Mouse (Mus musculus) midbrain, embryonic 15.5 days (tissue): ENCODE measurements at regions not wholly inside any gene's neighbourhood (a gene's known extent, or its start where the extent isn't known, plus 50 kb on each side); places are given as distances from the start of the nearest gene placed in this dataset.

Source experiments
- ATAC-seq: fragments of 200-750 bp; cut with Nextera tagmentation; replicated peaks from 2 replicates; pipeline ENCODE4 v1.8.0; 2017; ENCODE audit warnings: moderate TSS enrichment
- H3K27ac ChIP-seq: fragments of 300-500 bp; sonication (generic); 2 replicates; pipeline ENCODE4 v1.5.1; 2015; ENCODE audit warnings: mild to moderate bottlenecking, inconsistent platforms
- H3K27me3 ChIP-seq: fragments of 300-500 bp; sonication (generic); replicated peaks from 2 replicates; pipeline ENCODE4 v1.6.1; 2015; ENCODE audit warnings: inconsistent platforms
- H3K36me3 ChIP-seq: fragments of 300-500 bp; sonication (generic); replicated peaks from 2 replicates; pipeline ENCODE4 v1.6.1; 2015; ENCODE audit warnings: inconsistent platforms
- H3K4me1 ChIP-seq: fragments of 300-500 bp; sonication (generic); 2 replicates; pipeline ENCODE4 v1.6.1; 2015; ENCODE audit warnings: inconsistent platforms
- H3K4me2 ChIP-seq: fragments of 300-500 bp; sonication (generic); 2 replicates; pipeline ENCODE4 v1.6.1; 2015; ENCODE audit warnings: inconsistent platforms, mild to moderate bottlenecking, moderate library complexity
- H3K4me3 ChIP-seq: fragments of 300-500 bp; sonication (generic); 2 replicates; pipeline ENCODE4 v1.5.1; 2015; ENCODE audit warnings: mild to moderate bottlenecking, inconsistent platforms
- H3K9ac ChIP-seq: fragments of 300-500 bp; sonication (generic); 2 replicates; pipeline ENCODE4 v1.6.1; 2015; ENCODE audit warnings: mild to moderate bottlenecking, inconsistent platforms
- H3K9me3 ChIP-seq: fragments of 300-500 bp; sonication (generic); 2 replicates; pipeline ENCODE4 v1.6.1; 2016; ENCODE audit warnings: inconsistent platforms
- WGBS: fragments of 180-500 bp; shearing (Covaris S2); methylation state at CpG from one replicate; pipeline ENCODE4 v1.1.7; 2015; ENCODE audit warnings: mixed read lengths; 5-methylcytosine and 5-hydroxymethylcytosine counted together

DNA sequence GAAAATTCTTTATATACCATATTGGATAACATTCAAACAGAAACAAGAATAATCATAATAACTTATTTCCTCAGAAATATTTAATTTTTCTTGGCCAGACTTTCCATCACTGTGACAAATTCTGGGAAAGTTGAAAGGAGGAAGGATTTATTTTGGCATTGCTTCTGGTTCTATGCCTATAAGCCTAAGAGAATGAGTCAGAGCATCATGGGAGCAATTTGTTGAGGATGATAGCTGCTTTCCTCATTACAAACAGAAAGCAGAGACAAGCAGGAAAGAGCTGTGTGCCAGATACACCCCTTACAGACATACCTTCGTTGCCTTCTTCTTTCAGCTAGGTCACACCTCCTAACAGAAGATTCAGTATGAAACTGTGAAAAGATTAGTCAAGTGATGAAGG is 115.3 kb downstream of the Rgs21 start:
- H3K4me1 ChIP-seq: no peaks in the 10 kb centered on the region
- ATAC-seq: no peak
- H3K36me3 ChIP-seq: no peaks in the 10 kb centered on the region
- H3K4me2 ChIP-seq: no peak overlapping the region
- 76% methylated on average over 1 of the region's 1 CpGs for WGBS
- no peaks in the 10 kb centered on the region for H3K27me3 ChIP-seq
- H3K9ac ChIP-seq: no peak overlapping the region
- no peaks in the 10 kb centered on the region for H3K9me3 ChIP-seq
- H3K27ac ChIP-seq: no peak overlapping the region
- no peak overlapping the region for H3K4me3 ChIP-seq

DNA sequence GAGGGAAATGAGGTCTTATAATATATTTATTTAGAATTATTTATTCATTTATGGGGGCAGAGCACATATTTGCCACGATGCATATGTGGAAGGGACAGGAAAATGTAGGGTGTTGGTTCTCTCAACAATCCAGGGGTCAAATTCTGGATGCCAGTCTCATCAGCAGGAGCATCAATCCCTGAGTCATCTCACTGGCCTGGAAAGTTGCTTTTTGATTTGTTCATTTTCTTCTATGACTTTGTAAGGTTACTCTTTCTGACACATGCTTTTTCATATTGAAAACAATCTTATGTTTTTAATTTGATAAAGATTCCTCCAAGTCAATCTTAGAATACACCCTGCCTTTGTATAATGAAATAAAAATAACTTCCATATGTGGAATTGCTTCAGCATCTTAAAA is 115.7 kb downstream of the Rgs21 start:
- no peak overlapping the region for H3K9ac ChIP-seq
- H3K27ac ChIP-seq: no peak overlapping the region
- H3K4me1 ChIP-seq: no peaks in the 10 kb centered on the region
- H3K27me3 ChIP-seq: no peaks in the 10 kb centered on the region
- H3K4me3 ChIP-seq: no peak overlapping the region
- H3K36me3 ChIP-seq: no peaks in the 10 kb centered on the region
- no peaks in the 10 kb centered on the region for H3K9me3 ChIP-seq
- no peak for ATAC-seq
- WGBS: 64% methylated on average over 1 of the region's 1 CpGs
- no peak overlapping the region for H3K4me2 ChIP-seq

DNA sequence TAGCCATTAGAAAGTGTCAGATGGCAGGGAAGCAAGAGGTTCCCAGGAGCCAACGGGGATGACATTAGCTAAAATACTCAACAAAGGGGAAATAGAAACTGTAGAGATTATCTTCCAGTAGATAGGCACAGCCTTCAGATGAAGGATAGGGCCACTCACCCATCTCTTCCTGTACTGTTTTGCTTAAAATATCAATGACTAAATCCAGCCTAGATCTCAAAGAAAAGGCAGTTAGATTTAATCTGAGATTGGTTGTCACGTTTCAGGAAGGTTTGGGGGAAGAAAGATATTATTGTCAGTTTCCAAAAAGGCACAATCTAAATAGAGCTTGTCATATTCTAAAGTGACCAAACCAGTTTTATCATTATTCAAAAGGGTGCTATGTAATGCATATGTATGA is 130.8 kb downstream of the Rgs21 start:
- ATAC-seq: no peak
- no peaks in the 10 kb centered on the region for H3K36me3 ChIP-seq
- H3K4me1 ChIP-seq: no peaks in the 10 kb centered on the region
- no peak overlapping the region for H3K27ac ChIP-seq
- H3K27me3 ChIP-seq: no peaks in the 10 kb centered on the region
- H3K4me3 ChIP-seq: no peak overlapping the region
- H3K9me3 ChIP-seq: no peaks in the 10 kb centered on the region
- H3K9ac ChIP-seq: no peak overlapping the region
- H3K4me2 ChIP-seq: no peak overlapping the region
- WGBS: 82% methylated on average over 2 of the region's 2 CpGs

DNA sequence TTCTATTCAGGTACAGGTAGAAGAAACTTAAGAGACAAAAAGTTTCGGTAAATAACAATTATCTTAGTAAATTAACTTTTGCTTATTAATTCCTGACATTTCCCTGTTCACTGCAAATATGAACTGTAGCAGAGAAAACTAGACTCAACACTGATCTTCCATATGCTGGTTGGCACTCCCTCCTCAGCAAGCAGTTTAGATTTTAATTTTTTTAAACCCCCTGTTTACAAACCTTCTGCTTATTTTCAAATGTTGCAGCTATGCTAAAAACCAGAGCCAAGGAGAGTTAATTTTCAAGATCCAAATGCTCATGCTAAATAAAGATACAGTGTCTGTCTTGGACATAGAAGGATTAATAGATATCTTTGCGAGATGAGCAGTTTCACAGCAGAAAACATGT is 134.7 kb downstream of the Rgs21 start:
- H3K9ac ChIP-seq: no peak overlapping the region

DNA sequence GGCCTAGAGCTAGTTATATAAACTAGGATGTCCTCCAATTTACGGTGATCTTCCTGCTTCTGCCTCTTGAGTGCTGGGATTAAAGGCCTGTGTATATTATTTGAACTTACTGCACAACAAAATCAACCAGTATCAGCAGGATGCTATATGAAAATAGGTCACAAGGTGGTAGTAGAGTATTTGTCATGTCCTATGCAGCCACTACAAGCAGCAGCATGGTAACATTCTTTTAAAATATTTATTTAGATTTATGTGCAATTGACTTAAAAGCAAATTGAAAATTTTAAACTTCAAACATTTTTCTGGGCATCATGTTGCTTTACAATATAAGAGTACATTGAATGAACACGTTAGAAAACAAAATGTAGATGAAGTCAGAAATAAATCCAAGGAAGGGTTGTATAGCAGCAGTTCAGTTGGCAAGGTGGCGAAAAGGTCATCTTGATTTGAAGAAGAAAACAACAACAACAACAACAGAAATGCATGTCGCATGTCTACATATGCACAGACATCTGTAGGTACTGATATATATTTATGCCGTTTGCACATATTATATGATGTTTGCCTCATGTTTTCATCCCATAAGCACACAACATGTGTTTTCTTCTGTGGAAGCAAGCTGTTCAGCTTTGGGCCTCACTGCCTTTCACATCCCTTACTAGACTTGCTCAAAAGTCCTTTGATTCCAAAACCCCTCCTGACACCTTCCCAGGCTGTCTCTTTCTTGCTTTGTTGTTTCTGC is 135.8 kb downstream of the Rgs21 start:
- WGBS: 82% methylated on average over 5 of the region's 5 CpGs
- H3K4me3 ChIP-seq: no peak overlapping the region
- H3K36me3 ChIP-seq: no peaks in the 10 kb centered on the region
- H3K27ac ChIP-seq: no peak overlapping the region
- no peak overlapping the region for H3K4me2 ChIP-seq
- no peaks in the 10 kb centered on the region for H3K27me3 ChIP-seq
- no peaks in the 10 kb centered on the region for H3K9me3 ChIP-seq
- no peaks in the 10 kb centered on the region for H3K4me1 ChIP-seq
- peak; percentile 86 for ATAC-seq
- no peak overlapping the region for H3K9ac ChIP-seq

More for the DNA sequence above, 134.7 kb downstream of the Rgs21 start:
- ATAC-seq: no peak
- H3K4me1 ChIP-seq: no peaks in the 10 kb centered on the region
- no peaks in the 10 kb centered on the region for H3K9me3 ChIP-seq
- no peak overlapping the region for H3K4me2 ChIP-seq
- 96% methylated on average over 2 of the region's 2 CpGs for WGBS
- H3K4me3 ChIP-seq: no peak overlapping the region
- no peaks in the 10 kb centered on the region for H3K27me3 ChIP-seq
- no peaks in the 10 kb centered on the region for H3K36me3 ChIP-seq
- H3K27ac ChIP-seq: no peak overlapping the region

DNA sequence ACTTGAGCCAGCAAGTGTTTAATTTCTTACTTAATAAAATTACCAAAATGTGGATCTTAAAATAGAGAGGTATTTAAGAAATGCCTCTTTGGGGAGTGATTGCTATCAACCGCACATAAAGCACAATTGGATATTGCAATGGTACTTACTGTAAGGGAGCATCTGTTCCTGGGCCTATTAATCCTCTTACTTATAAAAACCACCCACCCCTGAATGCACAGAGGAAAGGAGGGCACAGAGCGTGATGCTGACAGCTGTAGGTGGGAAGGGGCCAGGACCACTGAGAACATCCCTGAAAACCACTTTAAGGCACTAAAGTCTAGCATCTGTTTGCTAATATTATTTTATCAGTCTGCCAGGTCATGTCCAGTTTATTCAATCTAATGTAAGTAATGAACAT is 146.1 kb downstream of the Rgs21 start:
- H3K27ac ChIP-seq: no peak overlapping the region
- H3K9ac ChIP-seq: no peak overlapping the region
- no peaks in the 10 kb centered on the region for H3K9me3 ChIP-seq
- ATAC-seq: no peak
- no peaks in the 10 kb centered on the region for H3K36me3 ChIP-seq
- no peak overlapping the region for H3K4me2 ChIP-seq
- H3K4me1 ChIP-seq: no peaks in the 10 kb centered on the region
- no peak overlapping the region for H3K4me3 ChIP-seq
- 73% methylated on average over 2 of the region's 2 CpGs for WGBS
- H3K27me3 ChIP-seq: no peaks in the 10 kb centered on the region

DNA sequence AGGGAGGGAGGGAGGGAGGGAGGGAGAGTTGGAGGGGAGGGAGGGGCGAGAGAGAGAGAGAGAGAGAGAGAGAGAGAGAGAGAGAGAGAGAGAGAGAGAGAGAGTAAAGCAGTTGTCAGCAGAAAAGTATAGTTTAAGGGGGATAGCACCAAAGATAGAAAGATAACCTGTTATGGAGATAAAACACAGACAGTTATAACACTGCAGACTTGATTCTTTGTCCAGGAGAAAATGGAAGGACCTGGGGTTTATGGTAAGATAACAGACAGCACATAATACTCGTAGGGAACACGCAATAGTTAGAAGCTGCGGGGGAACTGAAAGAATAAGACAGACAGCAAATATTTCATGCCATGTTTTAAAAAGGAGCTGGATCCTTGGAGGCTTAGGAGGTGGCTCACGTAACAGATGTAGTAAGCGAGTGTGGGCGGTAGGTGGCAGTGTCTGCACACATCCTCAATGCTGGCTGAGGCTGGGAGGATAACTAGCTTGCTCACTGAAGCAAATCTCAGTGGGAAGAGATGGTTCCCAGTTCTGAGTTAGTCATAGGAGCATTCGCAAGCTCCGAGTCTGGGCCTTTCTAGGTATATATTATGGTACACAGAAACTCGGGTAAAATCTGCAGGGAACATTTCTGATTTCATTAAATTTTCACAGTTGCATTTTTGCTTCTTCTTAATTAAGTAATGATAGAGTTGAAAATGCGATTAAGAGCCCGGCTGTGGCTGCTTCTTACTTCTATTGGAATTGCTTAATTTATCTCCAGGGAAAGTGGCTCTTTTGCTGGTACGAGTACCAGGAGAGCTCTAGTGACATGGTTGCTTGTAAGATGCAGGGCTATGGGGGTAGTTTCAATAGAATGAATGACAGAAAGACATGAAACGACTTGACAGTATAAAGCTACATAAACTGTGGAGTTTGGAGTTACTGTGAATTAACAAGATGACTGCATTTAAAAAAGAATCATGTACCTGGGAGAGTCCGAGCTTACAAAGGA is 157.6 kb upstream of the Rgs1 start:
- WGBS: 25% methylated on average over 15 of the region's 15 CpGs
- Histone ChIP-seq H3K4me2 (0 out of 2 replicates have a peak overlapping the region, but pooled peaks have one; percentile 8), H3K9ac (no peak overlapping the region), H3K4me1 (no peaks in the 10 kb centered on the region), H3K27ac (no peak overlapping the region), H3K4me3 (no peak overlapping the region), H3K9me3 (no peaks in the 10 kb centered on the region), H3K36me3 (no peaks in the 10 kb centered on the region), H3K27me3 (no peaks in the 10 kb centered on the region)
- peak; percentile 95 for ATAC-seq

DNA sequence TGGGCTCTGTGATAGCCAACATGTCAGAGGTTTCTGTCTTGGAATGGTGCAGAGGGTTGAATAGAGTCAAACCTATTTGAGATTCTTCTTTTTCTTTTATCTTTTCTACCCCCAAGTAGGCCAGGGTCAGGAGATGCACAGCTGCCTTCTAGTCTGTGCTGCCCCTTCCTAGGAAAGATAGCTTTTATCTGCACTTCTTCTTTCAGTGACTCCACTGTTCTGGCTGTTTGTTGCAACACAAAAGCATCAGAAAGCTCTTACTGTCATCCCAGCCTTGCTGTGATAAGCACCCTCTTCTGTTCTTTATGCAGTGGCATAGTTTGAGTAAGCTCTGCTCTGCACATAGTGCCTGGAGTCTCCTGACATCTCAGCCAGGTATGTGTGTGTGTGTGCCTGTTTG is 156.7 kb upstream of the Rgs1 start:
- Histone ChIP-seq H3K4me1 (no peaks in the 10 kb centered on the region), H3K27me3 (no peaks in the 10 kb centered on the region), H3K9me3 (no peaks in the 10 kb centered on the region), H3K36me3 (no peaks in the 10 kb centered on the region), H3K9ac (no peak overlapping the region), H3K4me2 (no peak overlapping the region), H3K4me3 (no peak overlapping the region), H3K27ac (no peak overlapping the region)
- ATAC-seq: 0 out of 2 replicates have a peak, but pooled peaks have one; percentile 52

DNA sequence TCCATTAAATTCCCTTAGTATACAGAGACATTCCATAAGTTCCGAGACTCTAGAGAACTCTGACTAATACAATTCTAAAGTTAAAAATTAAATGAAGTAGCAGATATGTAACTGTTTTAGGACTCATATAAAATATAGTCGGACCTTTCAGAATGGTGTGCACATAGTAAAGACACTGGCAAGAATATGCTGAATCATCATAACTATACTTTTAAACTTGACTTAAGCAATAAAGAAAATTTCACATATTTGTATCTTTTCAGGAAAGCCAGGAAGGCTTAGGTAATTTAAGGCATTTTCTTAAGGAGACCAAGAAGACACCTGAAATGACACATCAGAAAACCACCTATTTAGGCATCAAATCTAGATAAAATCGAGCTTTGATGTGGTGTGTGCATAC is 156.0 kb upstream of the Rgs1 start:
- Histone ChIP-seq H3K27me3 (no peaks in the 10 kb centered on the region), H3K9ac (no peak overlapping the region), H3K4me3 (no peak overlapping the region), H3K9me3 (no peaks in the 10 kb centered on the region), H3K4me2 (no peak overlapping the region), H3K4me1 (no peaks in the 10 kb centered on the region), H3K27ac (no peak overlapping the region), H3K36me3 (no peaks in the 10 kb centered on the region)
- 75% methylated on average over 3 of the region's 3 CpGs for WGBS
- no peak for ATAC-seq

DNA sequence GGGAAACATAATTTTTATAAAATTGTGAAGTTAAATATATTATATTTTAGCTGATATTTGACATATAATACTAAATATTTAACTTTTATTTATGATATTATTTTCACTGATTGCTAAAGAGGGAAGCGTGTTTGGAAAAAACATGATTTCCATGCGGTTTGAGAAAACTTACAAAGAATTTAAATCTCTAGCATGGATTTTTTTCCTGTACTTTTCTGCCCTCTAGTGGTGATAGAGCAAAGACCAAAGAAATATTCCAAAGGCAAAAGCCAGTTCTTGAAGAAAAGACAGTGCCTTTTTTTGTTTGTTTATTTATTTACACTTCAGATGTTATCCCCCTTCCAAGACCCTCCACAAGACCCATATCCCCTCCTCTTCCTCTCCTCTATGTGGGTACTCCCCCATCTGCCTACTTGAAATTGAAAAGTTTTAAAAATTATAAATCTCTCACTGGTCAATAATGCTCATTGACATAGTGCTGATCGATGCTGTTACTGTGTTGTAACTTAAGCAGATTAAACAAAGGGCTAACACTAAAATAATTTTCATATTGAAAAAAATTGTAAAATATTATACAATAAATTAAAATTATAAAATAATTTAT is 131.1 kb upstream of the Rgs1 start:
- no peak overlapping the region for H3K27ac ChIP-seq
- peak; percentile 39; the same call in 1 of the 2 replicates for ATAC-seq
- no peaks in the 10 kb centered on the region for H3K27me3 ChIP-seq
- no peak overlapping the region for H3K4me3 ChIP-seq
- no peaks in the 10 kb centered on the region for H3K9me3 ChIP-seq
- no peak overlapping the region for H3K4me2 ChIP-seq
- 39% methylated on average over 3 of the region's 3 CpGs for WGBS
- no peaks in the 10 kb centered on the region for H3K4me1 ChIP-seq
- H3K9ac ChIP-seq: no peak overlapping the region
- H3K36me3 ChIP-seq: no peaks in the 10 kb centered on the region

DNA sequence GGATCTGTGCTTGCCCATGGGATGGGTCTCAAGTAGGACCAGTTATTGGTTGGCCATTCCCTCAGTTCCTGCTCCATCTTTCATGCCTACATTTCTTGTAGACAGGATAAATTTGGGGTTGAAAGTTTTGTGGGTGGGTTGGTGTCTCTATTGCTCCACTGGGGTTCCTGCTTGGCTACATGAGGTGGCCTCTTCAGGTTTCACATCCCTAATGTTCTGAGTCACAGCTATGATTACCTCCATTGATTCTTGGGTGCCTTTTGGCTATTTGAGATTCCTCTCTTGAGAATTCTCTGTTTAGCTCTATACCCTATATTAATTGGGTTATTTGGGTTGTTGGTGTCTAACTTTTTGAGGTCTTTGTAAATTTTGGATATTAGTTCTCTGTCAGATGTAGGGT is 125.1 kb upstream of the Rgs1 start:
- Histone ChIP-seq H3K27ac (no peak overlapping the region), H3K9ac (no peak overlapping the region), H3K4me3 (no peak overlapping the region), H3K4me2 (no peak overlapping the region), H3K36me3 (no peaks in the 10 kb centered on the region), H3K27me3 (no peaks in the 10 kb centered on the region), H3K9me3 (no peaks in the 10 kb centered on the region), H3K4me1 (no peaks in the 10 kb centered on the region)
- no peak for ATAC-seq

DNA sequence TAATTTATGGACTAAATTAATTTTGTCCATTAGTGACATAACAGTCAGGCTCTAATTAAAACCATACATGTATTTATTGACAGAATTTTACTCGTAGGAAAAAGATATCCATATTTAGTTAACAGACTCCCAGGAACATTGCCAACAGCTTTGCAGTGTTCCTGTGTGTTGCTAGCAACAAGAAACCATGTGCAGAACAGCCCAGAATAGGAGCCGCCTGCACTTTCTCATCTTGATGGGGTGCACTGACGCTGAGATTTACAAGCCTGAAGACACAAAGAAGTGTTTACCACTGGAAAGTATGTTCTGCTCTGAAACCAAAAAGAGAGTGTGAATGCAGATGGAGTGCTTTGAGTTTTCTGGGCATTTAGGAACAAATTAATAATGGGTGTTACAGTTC is 118.5 kb upstream of the Rgs1 start:
- Histone ChIP-seq H3K9ac (no peak overlapping the region), H3K36me3 (no peaks in the 10 kb centered on the region), H3K4me1 (no peaks in the 10 kb centered on the region), H3K4me2 (no peak overlapping the region), H3K4me3 (no peak overlapping the region), H3K27me3 (no peaks in the 10 kb centered on the region), H3K27ac (no peak overlapping the region), H3K9me3 (no peaks in the 10 kb centered on the region)
- 81% methylated on average over 3 of the region's 3 CpGs for WGBS
- ATAC-seq: no peak
